Mouse (Mus musculus): ENCODE results near the gene Zfp750.
A peak's percentile ranks its signal among the peaks of the same experiment; 100 is the strongest.

The Zfp750 gene

DNA sequence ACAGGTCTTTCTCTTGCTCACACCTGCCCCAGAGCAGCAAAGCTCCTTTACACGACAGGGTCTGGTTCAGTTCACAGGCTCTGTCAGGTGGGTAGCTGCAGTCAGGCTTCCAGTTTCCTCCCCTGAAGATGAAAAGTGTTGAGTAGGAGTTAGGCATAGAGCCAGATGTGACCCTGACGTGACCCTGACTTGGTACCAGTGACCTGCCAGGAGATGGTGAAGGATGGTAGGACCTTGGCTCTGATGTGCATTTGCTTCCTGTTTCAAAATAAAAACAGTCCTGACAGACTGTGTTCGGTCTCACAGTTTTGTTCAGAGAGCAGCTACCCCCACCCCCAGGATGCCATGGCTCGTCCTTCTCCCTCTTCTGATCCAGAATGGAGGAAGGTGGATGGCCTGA is 23.3 kb upstream of the Zfp750 start:
- no peak for DNase-seq (ENCODE audit: inconsistent ontology term)

DNA sequence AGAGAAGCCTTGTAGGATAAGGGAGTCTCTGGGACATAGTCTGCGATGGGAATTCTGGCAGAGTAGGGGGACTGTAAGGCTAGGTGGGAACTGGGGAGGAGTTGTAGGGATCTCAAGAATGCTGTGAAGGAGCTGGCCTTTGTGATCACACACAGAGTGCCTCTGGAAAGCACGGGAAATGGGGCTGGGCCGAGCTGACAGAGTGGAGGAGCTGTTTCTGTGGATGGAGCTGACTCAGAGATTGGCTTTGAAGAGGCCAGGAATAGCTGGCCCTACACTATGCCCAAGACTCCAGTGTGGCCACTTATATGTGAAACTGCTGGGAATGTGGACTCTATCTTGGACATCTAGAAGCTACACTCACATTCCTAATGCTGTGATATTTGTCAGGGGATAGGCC is 17.4 kb upstream of the Zfp750 start:
- no peak for DNase-seq (ENCODE audit: inconsistent ontology term)

DNA sequence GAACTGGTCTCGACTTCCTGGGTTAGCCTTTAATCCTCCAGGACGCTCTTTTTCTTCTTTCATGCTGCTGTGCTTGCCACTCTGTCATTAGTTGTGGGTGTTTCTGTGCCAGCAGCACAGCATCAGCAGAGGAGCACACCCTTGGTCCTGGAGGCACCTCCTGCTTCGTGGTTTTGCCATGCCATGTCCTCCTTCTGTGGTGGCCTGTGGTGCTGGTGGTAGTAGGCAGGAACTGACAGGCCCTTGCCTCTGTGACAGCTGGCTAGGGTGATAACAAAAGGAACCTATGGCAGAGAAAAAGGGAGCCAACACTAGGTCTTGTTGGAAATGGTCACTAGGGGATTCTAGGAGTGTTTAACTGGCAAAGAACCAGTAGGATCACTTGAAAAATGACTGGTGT is 10.6 kb upstream of the Zfp750 start:
- DNase-seq (ENCODE audit: inconsistent ontology term), result no peak

DNA sequence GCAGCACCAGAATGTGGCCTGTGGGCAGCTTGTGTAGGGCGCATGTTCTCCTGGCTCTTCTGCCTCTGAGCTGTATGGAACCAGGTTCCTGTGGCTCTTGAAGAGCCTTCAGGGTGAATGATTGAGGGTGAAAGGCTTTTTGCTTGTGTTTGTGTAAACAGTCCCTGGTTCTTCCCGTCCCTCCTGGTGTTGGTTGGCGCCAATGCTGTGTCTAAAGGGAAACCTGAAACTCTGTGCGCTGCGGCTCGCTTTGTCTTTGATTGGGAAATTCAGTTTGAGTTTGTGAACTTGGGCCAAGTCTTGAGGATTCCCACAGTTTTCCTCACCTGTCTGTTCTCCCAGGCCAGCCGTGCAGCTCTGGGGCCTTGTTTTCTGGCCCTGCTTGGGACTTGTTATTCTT is 5.1 kb upstream of the Zfp750 start:
- no peak for DNase-seq (ENCODE audit: inconsistent ontology term)

DNA sequence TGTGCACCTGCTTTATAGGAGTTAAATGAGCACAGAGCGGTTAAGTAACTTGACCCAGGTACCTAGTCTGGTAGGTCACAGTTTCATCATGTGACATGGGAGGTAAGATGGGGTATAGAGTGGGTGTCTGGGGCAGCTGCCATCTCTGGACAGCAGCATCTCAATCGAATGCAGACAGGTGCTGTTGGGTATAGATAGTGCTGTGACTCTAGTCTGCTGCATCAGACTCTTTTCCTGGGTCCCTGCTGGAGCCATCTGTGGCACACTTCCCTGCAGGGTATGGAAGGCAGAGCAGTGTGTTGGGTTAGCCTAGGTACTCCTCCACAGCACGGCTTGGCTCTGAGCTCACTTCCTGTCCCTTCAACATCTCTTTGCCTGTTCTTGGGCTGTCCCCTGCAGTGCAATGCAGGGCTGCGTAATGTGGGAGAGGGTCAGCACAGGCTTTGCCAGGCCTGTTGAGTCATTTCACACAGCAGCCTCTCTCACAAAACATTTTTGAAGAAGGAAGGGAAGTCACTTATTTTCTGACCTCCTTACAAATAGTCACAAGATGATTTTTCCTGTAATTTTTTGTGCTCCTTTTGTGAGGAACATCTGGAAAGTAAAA is 3.1 kb upstream of the Zfp750 start:
- no peak for DNase-seq (ENCODE audit: inconsistent ontology term)

DNA sequence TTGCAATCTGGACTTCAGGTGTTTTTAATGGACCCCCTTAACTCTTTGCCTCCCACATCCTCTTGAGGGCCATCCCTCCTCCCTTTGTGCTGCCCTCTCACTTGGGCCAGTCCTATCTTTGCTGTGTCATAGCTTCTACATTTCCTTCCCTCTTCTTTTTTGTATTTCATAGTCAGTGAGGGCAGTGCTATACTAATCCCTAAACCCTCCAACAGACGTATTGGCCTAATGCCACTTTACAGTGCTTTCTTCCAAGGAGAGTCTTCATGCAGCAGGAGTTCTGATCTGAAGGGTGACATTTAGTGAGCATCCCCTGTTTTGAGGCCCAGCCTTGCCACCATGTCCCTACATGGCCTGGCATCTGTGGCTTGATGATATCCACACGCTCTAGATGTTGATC is 1.6 kb upstream of the Zfp750 start:
- DNase-seq (ENCODE audit: inconsistent ontology term), result no peak

DNA sequence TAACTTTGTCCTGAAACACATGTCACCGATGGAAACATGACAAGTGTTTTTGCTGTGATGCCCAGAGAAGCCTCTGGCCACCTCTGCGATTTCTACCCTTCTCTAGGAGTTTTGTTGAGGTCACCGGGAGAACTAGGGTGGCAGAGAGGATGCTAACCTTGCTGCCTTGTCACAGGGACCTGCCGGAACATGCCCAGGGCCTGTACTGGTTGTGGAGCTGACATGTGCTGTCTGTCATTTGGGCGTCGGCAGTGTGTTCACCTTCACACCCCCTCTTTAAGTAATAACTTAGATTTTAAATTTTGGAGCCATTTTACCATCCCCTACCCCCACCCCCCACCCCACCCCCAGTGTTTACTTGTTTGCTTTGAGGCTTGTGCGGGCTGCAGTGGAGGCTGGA is 570 bp upstream of the Zfp750 start:
- no peak for DNase-seq (ENCODE audit: inconsistent ontology term)

DNA sequence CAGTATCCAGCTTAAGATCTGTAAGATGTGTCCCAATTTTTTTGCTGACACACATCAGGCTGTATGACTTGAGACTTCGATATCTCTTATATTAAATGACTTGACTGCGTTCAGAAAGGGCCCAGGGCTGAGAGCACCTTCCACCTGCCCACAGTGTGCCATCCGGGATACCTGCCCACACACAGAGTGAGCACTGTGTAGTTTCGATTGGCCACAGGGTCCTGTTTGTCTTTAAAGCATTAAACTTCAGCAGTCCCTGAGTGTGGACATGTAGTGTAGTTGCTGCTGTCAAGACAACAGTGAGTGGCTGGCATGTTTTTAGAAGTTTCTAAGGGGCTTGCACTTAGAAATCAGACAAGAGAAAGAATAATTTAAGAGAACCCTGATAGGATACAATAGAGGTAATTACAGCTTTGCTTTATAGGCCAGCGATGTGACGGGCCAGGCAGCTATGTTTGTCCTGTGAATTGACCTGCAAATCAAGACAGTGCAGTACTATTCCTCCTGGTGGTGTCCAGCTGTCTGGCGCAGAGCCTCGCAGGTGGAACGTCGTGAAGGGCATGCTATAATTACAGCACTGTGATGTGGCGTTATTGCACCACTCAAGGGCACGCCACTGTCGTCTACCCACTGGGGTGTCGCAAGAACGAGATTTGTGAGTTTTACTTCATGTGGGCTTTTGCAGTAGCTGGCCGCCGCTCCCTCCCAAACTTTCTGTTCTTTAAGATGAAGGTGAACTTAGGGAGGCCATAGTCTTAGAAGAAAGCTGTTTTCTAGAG is 1.3 kb downstream of the Zfp750 start:
- no peak for DNase-seq (ENCODE audit: inconsistent ontology term)

DNA sequence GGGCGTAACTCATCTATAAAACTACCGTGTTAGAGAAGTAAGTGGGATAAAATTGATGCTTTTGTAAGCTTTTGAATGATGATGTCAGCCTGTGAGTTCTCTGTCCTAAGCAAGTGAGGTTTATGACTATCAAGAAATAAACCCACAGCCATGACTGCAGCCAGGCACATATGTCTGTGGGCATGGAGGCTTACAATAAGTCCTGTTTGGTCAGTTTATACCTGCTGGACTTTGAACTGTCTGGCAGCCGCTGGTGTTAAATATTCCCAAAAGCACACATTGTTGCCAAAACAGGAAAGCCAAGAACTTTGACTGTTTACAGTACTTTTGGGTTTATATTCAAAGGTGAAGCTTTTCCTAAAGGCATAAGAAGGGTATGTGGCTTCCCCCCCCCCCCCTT is 2.2 kb downstream of the Zfp750 start:
- no peak for DNase-seq (ENCODE audit: inconsistent ontology term)

DNA sequence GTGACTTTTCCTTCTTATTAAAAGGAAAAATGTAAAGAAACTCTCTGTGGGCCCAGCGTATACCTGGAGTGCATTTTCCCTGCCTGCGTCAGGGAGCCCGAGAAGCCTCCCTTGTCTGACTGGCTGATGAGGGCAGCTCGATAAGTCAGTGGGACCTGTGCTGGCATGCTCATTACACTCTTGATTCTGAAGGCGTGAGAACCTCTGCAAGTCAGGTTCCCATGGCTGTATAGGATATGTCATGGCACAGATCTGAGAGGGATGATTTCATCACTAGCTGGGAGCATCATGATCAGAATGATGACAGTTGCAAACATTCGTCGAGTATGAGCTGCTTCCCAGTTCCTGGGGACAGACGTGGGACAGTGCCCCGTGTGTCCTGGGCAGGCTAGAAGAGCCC is 3.1 kb downstream of the Zfp750 start:
- no peak for DNase-seq (ENCODE audit: inconsistent ontology term)

DNA sequence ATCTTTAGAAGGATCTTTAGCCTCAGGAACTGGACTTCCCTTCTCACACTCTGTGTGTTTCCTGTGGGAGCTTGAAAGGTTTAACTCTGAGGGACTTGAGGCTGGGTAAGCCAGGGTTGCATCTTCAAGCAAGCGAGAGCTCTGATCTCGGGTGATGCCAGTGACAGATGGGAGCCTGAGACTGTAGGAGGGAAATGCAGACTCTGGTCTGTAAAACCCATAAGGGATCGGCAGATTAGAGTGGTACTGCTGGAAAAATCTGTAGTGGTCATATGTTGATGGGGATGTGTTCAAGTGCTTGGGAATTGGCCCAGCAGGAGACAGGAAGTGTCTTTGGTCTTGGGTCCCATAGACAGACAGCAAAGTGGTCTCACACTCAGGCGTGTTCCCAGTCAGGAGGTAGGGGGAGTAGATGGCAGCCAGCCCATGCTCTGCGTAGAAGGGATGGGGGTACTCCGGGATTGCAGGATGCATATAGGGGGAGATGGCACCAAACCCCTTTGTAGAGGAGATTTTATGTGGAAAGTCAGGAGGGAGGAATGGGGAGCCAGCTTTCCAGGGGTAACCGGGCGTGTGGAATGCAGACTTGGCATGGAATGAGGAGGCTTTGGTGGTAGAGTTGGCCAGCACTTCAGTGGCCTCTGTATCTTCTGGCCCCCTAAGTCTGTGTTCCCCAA is 6.1 kb downstream of the Zfp750 start:
- DNase-seq (ENCODE audit: inconsistent ontology term), result peak; percentile 37

DNA sequence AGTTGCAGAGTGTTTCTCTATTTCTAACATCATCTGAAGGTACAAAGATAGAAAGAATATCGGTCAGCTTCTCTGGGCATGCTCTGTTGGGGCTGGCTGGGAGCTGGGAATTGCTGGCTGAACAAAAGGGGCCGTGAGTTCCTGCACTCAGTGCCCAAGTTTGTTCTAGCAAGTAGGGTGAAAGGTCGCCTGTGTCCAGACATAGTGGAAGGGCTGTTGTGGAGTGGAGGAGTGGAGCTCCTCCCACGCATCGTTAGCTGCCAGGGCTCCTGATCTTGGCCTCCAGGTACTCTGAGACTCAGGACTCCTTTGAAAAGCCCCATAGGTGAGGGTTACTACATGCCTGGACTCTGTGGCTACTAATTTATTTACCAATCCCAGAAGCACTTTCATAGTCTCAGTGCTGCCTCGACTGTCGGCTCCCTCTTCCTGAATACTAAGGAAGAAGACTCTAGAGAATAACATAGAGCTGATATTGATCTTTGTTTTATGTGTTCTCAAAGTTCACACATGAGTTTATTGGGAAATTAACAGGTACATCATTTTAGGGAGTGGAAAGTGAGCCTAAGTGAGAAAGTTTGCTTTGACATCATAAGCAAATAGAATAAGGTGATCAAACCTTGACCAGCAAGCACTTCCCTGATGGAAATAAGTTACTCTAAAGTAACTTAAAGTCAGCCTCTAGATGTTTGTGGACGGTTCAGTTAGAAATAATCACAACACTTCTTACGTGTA is 8.5 kb downstream of the Zfp750 start:
- DNase-seq (ENCODE audit: inconsistent ontology term), result no peak

DNA sequence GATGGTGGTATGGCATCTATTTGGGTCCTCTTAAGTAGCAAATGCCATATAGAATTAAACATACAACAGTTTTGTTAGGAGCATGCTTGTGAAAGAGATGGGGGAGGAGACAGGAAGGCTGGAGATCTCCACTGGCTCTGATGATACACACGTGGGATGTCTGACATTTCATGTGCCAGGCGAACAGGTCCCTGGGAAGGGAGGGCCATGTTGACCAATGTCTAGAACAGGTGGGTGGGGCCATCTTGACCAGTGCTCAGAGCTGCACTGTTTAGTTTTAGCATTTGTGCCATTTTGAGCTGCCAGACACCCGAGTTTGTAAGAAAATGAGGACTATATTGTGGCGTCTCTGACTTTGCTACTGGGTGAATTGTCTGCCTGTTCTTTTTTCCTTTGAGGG is 10.7 kb downstream of the Zfp750 start:
- no peak for DNase-seq (ENCODE audit: inconsistent ontology term)

DNA sequence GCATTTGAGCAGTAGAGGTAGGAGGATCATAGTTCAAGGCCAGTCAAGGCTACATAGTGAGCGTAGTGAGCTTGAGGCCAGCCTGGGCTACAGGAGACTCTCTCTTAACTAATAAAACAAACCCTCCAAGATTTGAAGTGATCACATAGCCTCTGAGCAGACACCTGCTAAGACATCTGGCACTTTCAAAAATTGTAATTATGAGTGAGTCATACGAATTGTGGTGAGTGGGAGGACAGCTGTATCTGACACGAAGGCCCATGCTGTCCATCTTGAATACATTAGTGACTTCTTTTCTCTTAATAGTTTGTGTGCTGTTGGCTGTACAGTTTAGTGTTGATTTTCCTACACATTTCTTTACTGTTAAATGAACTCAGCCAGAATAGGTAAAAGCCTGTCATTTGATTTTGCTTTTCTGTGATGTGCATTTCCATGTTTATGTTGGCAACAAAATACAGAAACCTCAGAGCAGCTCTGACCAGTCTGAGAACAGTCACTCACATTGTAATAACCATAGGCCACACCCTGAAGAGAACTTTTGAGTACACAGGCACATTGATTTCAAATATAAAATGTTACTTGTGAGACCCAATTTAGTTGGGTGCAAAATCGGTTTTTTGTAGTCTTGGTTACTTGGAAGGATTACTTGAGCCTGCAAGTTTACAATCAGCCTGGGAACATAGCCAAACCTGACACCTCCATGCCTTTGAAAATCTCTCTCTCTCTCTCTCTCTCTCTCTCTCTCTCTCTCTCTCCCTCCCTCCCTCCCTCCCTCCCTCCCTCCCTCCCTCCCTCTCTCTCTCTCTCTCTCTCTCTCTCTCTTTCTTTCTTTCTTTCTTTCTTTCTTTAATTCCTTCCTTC is 16.9 kb downstream of the Zfp750 start:
- DNase-seq (ENCODE audit: inconsistent ontology term), result peak; percentile 51

DNA sequence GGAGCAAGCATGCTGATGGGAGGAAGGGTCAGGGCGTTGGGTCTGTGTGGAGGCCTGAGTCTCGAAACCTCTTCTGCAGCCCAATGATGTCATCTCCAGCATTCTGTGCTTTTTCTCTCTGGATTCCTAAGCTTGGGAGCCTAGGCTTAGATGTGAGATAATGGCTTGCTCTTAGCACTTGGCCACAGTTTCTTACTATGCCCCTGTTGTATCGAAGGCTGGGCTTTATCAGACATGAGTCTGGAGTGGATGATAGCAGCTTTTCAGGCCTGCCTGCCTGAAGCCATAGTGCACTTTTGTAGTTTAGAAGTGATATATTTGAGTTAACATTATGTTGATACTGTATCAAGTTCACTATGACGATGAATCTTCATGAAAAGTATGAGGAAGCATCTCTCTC is 17.6 kb downstream of the Zfp750 start:
- DNase-seq (ENCODE audit: inconsistent ontology term), result no peak

DNA sequence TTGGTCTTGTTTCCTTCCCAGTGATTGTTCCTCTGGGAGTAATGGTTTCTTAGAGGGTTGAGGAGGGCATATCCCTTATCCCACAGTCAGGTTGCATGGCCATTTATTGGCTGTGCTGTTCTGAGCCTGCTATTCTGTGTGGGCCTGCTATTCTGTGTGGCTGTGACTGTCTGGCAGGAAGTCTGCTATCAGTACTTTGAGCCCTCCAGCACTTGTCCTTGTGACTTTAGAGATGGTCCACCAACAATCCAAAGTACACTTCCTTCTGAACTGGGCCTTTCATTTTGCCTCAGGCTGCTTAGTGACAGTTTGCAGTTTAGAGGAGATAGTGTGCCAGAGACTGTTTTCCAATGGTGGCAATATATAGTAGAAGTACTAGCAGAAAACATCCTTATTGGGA is 18.5 kb downstream of the Zfp750 start:
- no peak for DNase-seq (ENCODE audit: inconsistent ontology term)

DNA sequence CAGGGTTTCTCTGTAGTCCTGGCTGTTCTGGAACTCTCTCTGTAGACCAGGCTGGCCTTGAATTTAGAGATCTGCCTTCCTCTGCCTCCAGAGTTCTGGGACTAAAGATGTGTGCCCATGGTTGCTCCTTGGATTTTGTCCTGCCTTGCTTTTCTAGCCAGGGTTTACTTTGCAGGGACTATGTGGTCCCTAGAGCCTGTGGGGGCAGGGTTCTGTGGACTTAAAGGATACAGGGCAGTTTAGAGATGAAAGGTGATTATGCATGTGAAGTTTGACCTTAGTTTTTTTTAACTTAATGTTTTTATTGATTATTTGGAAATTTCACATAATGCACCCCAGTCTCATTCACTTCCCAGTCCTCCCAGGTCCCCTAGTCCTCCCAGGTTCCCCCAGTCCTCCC is 28.5 kb downstream of the Zfp750 start:
- no peak for DNase-seq (ENCODE audit: inconsistent ontology term)

DNA sequence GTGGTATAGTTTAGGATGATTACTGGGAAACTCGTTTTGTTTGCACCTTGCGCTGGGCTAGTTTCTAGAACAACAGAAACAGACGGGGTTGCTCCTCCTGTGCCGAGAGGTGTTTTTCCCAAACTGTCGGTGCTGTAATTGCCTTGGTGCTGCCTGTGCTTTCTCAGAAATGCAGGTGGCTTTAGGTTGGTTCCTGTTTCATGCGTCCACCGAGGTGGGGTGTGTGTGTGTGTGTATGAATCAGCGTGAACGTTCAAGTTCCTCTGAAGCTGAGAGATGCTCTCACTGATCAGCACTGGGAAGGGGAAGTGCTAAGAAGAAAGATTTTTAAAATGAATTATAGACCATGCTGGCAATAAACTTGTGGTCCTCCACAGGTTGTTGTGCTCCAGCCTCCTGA is 33.3 kb downstream of the Zfp750 start:
- DNase-seq (ENCODE audit: inconsistent ontology term), result no peak

DNA sequence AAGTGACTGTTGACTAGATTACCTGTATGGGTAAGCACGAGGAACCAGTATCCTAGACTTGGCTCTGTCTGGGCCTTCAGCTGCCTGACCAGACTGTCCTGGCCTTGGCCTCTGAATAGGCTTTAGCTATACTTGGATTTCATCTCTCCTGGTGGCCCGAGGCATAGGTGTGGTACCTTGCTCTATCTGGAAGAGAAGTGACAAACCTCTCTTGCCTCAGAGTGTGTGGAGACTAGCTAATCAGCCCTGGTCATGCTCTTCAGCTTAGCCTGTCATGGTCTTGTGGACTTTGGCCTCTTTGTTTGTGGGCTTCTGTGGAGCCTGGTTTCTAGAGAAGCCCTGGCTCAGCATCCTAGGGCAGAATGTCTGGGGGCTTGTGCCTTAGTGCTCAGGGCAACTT is 38.0 kb downstream of the Zfp750 start:
- DNase-seq (ENCODE audit: inconsistent ontology term), result no peak

DNA sequence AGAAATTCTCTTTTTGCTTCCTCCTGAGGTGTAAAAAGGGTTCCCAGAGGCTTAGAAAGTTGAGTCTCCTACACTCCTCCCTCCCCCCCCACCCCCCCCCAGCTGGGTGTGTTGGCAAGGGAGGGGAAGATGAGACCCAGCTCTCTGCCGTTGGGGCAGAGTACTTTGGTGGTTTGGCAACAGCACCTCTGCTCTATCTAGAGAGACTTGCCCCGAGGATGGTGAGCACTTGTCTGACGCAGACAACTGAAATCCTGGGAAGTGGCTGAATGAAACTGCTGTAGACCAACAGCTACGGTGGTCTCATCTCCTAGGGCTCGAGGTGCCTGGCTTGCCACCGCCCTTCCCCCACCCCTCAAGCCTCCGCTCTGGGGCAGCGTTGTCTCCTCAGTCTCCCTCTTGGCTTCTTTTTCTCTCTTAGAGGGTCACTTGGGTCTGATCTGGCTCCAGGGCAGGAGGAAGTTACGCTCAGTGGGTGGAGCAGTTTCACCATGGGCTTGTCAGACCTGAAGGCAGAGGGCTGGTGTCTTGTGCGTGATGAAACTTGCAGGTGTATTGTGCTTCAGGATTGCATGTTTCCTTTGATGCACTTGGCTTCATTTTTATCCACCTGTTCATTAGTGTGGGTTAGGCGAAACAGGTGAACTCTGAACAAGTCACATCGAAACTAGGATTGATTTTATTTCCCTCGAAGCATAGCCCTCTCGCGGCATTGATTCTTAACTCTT is 39.5 kb downstream of the Zfp750 start:
- no peak for DNase-seq (ENCODE audit: inconsistent ontology term)

Measured in Muller cell, postnatal 12 days (primary cell).